Mouse (Mus musculus) liver, embryonic 16.5 days (tissue): ENCODE measurements around the gene Id3. TPM values are rescaled to one million over a fixed set of nuclear protein-coding genes. Genes with fewer than 3 reads are reported as not detected.

Source experiments
- ATAC-seq: fragments of 200-750 bp; cut with Nextera tagmentation; 2 replicates; pipeline ENCODE4 v1.8.0; 2017; ENCODE audit warnings: low read depth, mild to moderate bottlenecking, moderate number of reproducible peaks, moderate library complexity
- H3K27ac ChIP-seq: fragments of 300-500 bp; sonication (generic); 2 replicates; pipeline ENCODE4 v1.5.1; 2014; ENCODE audit warnings: mild to moderate bottlenecking, low read length
- H3K27me3 ChIP-seq: fragments of 300-500 bp; sonication (generic); 2 replicates; pipeline ENCODE4 v1.6.1; 2014; ENCODE audit warnings: low read depth, low read length, mixed read lengths; ENCODE audit not compliant: control insufficient read depth, insufficient read depth
- H3K36me3 ChIP-seq: fragments of 300-500 bp; sonication (generic); 2 replicates; pipeline ENCODE4 v1.6.1; 2014; ENCODE audit warnings: mild to moderate bottlenecking; ENCODE audit not compliant: control insufficient read depth, insufficient read depth
- H3K4me1 ChIP-seq: fragments of 300-500 bp; sonication (generic); 2 replicates; pipeline ENCODE4 v1.6.1; 2014; ENCODE audit warnings: low read depth, low read length, mixed read lengths; ENCODE audit not compliant: control insufficient read depth
- H3K4me2 ChIP-seq: fragments of 300-500 bp; sonication (generic); 2 replicates; pipeline ENCODE4 v1.6.1; 2014; ENCODE audit warnings: low read depth, low read length, mixed read lengths
- H3K4me3 ChIP-seq: fragments of 300-500 bp; sonication (generic); 2 replicates; pipeline ENCODE4 v1.5.1; 2014; ENCODE audit warnings: low read depth, mild to moderate bottlenecking, low read length
- H3K9ac ChIP-seq: fragments of 300-500 bp; sonication (generic); 2 replicates; pipeline ENCODE4 v1.6.1; 2014; ENCODE audit warnings: low read depth, low read length
- H3K9me3 ChIP-seq: fragments of 300-500 bp; sonication (generic); replicated peaks from 2 replicates; pipeline ENCODE4 v1.6.1; 2016; ENCODE audit warnings: low read length; ENCODE audit not compliant: control insufficient read depth
- WGBS: fragments of 180-500 bp; shearing (Covaris S2); extraction: QIAGEN DNeasy Blood & Tissue Kit; methylation state at CpG from one replicate; pipeline ENCODE4 v1.1.7; 2014; ENCODE audit not compliant: insufficient replicate concordance; 5-methylcytosine and 5-hydroxymethylcytosine counted together
- polyA plus RNA-seq: library from polyadenylated mRNA; unstranded; fragments of >200 nt; fragmentation: Nextera tagmentation; extraction: Ambion mirVana; gene quantifications from 2 replicates; pipeline ENCODE4 v1.2.1, GENCODE M21; 2015

Id3 gene
- polyA plus RNA-seq, 1 experiment from 2014 or later, result 40.6 TPM

DNA sequence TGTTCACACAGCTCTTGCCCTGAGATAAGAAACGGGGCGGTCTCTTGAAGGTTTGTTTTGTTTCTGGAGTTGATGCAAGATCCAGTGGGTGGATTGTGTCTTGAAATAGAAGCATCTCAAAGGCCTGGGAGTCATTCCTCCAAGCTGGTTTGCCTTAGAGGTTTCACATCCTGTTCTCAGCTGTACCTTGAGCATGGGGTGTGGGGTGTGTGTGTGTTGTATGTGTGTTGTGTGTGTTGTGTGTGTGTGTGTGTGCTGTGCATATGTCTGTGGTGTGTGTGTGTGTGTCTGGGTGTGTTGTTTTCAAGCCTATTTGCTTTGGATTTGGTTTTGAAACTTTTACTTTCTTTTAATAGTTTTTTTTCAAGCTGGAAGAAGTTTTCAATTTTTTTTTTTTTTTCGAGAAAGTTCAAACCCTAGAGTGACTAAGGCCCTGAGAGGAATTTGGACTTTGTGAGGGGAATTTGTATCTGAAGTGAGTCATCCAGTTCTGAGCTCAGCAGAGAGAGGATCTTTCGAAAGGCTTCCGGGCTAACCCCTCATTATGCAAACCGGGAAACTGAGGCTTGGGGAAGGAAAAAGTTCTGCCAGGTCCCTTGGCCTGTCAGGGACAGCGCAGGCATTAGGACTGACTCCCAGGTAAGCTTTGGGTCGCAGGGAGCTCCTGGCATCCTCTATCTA lies 20.0 kb upstream of the Id3 start:
- 34% methylated on average over 8 of the region's 8 CpGs for whole genome bisulfite sequencing
- no peak overlapping the region for H3K27ac ChIP-seq
- no peak overlapping the region for H3K4me2 ChIP-seq
- no peak for ATAC-seq
- no peaks in the 10 kb centered on the region; the same call in 1 of the 2 replicates for H3K4me1 ChIP-seq
- H3K36me3 ChIP-seq, result no peaks in the 10 kb centered on the region
- no peak overlapping the region for H3K9ac ChIP-seq
- no peaks in the 10 kb centered on the region for H3K9me3 ChIP-seq
- H3K27me3 ChIP-seq, result no peaks in the 10 kb centered on the region; the same call in 1 of the 2 replicates
- H3K4me3 ChIP-seq, result no peak overlapping the region

DNA sequence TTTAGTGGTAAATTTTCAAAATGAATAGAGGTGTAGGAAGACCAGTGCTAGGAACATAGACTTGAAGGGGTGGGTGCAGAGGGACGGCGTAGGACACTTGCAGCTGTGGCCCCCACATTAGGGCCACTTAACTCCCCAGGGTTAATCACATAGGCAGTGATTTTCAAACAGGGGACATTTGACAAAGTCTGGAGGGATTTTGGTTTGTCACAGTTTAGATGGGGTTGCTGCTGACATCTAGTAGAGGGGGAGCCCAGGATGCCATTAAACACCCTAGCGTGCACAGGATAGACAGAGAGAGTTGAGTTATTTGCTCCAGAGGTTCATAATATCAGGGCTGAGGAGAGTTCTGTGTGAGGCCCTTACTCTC lies 19.5 kb upstream of the Id3 start:
- no peak overlapping the region for H3K4me3 ChIP-seq
- no peaks in the 10 kb centered on the region for H3K9me3 ChIP-seq
- H3K4me2 ChIP-seq, result no peak overlapping the region
- WGBS, result 71% methylated on average over 3 of the region's 3 CpGs
- H3K27me3 ChIP-seq, result no peaks in the 10 kb centered on the region; the same call in 1 of the 2 replicates
- H3K9ac ChIP-seq, result no peak overlapping the region
- H3K36me3 ChIP-seq, result no peaks in the 10 kb centered on the region
- H3K27ac ChIP-seq, result no peak overlapping the region
- no peak for ATAC-seq
- H3K4me1 ChIP-seq, result no peaks in the 10 kb centered on the region; the same call in 1 of the 2 replicates

DNA sequence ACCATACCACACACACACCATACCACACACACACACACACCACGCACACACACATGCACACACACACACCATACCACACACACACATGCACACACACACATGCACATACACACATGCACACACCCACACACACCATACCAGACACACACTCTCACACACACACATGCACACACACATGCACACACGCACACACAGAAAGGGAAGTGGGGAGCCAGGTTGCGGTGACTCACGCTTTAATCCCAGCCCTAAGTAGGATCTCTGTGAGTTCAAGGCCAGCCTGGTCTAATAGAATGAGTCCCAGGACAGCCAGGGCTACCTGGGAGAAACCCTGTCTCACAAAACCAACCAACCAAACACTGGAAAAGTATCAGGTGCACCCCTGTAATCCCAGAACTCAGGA lies 18.7 kb upstream of the Id3 start:
- H3K4me2 ChIP-seq, result no peak overlapping the region
- H3K27ac ChIP-seq, result no peak overlapping the region
- 86% methylated on average over 4 of the region's 4 CpGs for WGBS
- H3K4me3 ChIP-seq, result no peak overlapping the region
- H3K36me3 ChIP-seq, result no peaks in the 10 kb centered on the region
- no peak overlapping the region for H3K9ac ChIP-seq
- no peaks in the 10 kb centered on the region for H3K9me3 ChIP-seq
- H3K27me3 ChIP-seq, result no peaks in the 10 kb centered on the region
- no peaks in the 10 kb centered on the region; the same call in 1 of the 2 replicates for H3K4me1 ChIP-seq
- ATAC-seq, result no peak

DNA sequence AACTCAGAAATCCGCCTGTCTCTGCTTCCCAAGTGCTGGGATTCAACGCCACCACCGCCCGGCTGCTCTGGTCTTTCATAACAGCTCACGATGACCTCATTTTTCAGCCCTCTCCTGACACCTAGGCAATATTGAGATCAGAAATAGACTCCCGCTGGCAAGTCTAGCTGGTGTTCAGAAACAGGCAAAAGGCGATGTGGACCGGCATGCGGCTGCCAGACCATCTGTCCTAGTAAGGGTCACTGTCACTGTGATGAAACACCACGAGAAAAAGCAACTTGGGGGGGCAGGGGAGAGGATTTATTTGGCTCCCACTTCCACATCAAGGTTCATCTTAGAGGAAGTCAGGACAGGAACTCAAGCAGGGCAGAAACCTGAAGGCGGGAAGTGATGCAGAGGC lies 17.8 kb upstream of the Id3 start:
- ATAC-seq, result no peak
- Histone ChIP-seq H3K27ac (no peak overlapping the region), H3K36me3 (no peaks in the 10 kb centered on the region), H3K27me3 (no peaks in the 10 kb centered on the region), H3K4me1 (no peaks in the 10 kb centered on the region; the same call in 1 of the 2 replicates), H3K9me3 (no peaks in the 10 kb centered on the region; the same call in 1 of the 2 replicates), H3K4me2 (no peak overlapping the region), H3K4me3 (no peak overlapping the region), H3K9ac (no peak overlapping the region)
- 69% methylated on average over 11 of the region's 11 CpGs for WGBS

- no peak overlapping the region for H3K27ac ChIP-seq
- H3K4me3 ChIP-seq, result no peak overlapping the region
- no peaks in the 10 kb centered on the region for H3K27me3 ChIP-seq
- no peaks in the 10 kb centered on the region for H3K36me3 ChIP-seq
- no peaks in the 10 kb centered on the region; the same call in 1 of the 2 replicates for H3K9me3 ChIP-seq
- no peak overlapping the region for H3K9ac ChIP-seq
- H3K4me2 ChIP-seq, result no peak overlapping the region
- H3K4me1 ChIP-seq, result no peaks in the 10 kb centered on the region; the same call in 1 of the 2 replicates
- no peak for ATAC-seq
- WGBS, result 59% methylated on average over 5 of the region's 5 CpGs
Measured at GRCm38 (mm10) chr4:136126019-136126418, 17.3 kb upstream of the Id3 start.

GRCm38 (mm10) chr4:136127670-136128069 lies 15.6 kb upstream of the Id3 start:
- H3K9ac ChIP-seq, result no peak overlapping the region
- no peaks in the 10 kb centered on the region; the same call in 1 of the 2 replicates for H3K9me3 ChIP-seq
- H3K4me3 ChIP-seq, result no peak overlapping the region
- 48% methylated on average over 13 of the region's 13 CpGs for WGBS
- no peak overlapping the region for H3K4me2 ChIP-seq
- ATAC-seq, result no peak
- no peaks in the 10 kb centered on the region; the same call in 1 of the 2 replicates for H3K4me1 ChIP-seq
- H3K36me3 ChIP-seq, result no peaks in the 10 kb centered on the region
- no peak overlapping the region for H3K27ac ChIP-seq
- peaks cover 1% of the 10 kb centered on the region for H3K27me3 ChIP-seq

GRCm38 (mm10) chr4:136129842-136130241 lies 13.5 kb upstream of the Id3 start:
- Histone ChIP-seq H3K9ac (no peak overlapping the region), H3K4me2 (no peak overlapping the region), H3K27ac (no peak overlapping the region), H3K27me3 (peaks cover 22% of the 10 kb centered on the region), H3K36me3 (no peaks in the 10 kb centered on the region), H3K9me3 (no peaks in the 10 kb centered on the region; the same call in 1 of the 2 replicates), H3K4me1 (no peaks in the 10 kb centered on the region), H3K4me3 (no peak overlapping the region)
- 60% methylated on average over 1 of the region's 1 CpGs for WGBS
- no peak for ATAC-seq

GRCm38 (mm10) chr4:136133801-136134200 lies 9.5 kb upstream of the Id3 start:
- no peak for ATAC-seq
- Histone ChIP-seq H3K27me3 (peaks cover 46% of the 10 kb centered on the region), H3K4me3 (no peak overlapping the region), H3K36me3 (no peaks in the 10 kb centered on the region), H3K4me1 (no peaks in the 10 kb centered on the region; the same call in none of the 2 replicates), H3K27ac (no peak overlapping the region), H3K4me2 (no peak overlapping the region), H3K9me3 (no peaks in the 10 kb centered on the region; the same call in 1 of the 2 replicates), H3K9ac (no peak overlapping the region)
- WGBS, result 17% methylated on average over 9 of the region's 9 CpGs

DNA sequence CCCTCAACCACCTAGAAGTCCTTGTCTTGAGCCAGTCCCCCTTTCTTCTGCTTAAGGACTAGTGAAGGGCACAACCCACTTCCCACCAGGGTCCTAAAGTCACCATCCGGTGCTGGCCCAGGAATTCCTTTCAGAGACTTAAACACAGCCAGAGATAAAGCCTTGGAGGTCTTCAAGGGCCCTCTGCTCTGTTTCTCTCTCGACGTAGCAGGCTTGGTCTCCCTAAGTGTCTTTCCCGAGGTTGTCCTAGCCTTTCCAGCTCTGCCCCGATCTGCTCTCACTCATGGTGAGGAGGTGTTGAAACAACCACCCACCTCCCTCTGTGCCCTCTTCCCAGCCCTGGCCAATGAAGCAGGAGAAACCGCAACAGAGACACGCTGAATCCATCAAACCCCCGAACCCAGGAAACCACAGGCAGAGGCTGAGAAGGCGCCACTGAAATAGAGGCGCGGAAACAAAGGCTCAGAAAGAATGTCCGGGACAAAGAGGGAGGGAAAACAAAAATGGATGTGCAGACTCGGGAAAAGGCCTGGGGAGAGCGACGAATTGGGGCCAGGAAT lies 8.8 kb upstream of the Id3 start:
- Histone ChIP-seq H3K4me1 (no peaks in the 10 kb centered on the region; the same call in none of the 2 replicates), H3K9ac (no peak overlapping the region), H3K27ac (no peak overlapping the region), H3K4me2 (peak overlapping the region; percentile 62), H3K27me3 (peaks cover 50% of the 10 kb centered on the region), H3K36me3 (no peaks in the 10 kb centered on the region), H3K4me3 (peak overlapping the region; percentile 42), H3K9me3 (no peaks in the 10 kb centered on the region; the same call in 1 of the 2 replicates)
- WGBS, result 2% methylated on average over 15 of the region's 15 CpGs
- no peak for ATAC-seq
